Mouse (Mus musculus) layer of hippocampus, adult 9-10 months (tissue): ENCODE measurements around the gene Eid1.

Source experiments
- DNase-seq: peaks from one replicate; pipeline ENCODE4 v3.0.0; 2022; ENCODE audit warnings: low spot score

The Eid1 gene

DNA sequence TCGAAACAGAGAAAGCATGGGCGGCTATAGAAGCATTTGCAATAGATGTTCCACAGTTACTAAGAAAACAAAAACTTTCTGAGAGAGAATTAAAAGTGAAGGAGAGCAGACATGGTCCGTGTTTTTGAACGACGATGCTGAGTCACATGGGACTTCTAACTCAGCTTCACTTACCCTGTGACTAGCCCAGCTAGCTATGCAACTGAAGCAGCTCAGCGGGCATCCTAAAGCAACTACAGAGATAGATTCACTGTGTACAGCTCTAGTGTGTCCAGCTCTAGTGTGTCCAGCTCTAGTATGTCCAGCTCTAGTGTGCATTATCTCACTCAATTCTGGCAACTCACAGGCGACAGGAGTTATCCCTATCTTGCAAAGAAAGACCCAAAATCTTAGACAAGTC is 5.2 kb upstream of the Eid1 start:
- DNase-seq = no peak

DNA sequence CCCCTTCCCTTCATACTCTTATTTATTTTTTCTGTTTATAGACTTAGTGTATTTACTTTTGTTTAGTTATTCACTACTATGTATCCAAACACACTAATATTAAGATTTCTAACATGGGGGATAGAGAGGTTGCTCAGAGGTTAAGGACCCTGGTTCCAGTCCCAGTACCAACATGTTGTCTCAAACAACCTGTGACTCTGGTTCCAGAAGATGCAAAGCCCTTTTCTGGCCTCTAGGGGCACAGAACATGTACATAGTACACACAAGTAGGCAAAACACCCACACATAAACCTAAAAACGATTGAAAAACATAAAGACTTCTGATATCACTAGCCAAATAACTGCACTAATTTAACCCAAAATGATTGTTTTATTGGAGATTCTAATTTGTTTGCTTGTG is 2.0 kb upstream of the Eid1 start:
- DNase-seq = no peak

GRCm38 (mm10) chr2:125672568-125672956 is 333 bp upstream of the Eid1 start:
- DNase-seq = no peak

- no peak for DNase-seq
Observed at GRCm38 (mm10) chr2:125681811-125682210, 8.9 kb downstream of the Eid1 start.

GRCm38 (mm10) chr2:125683895-125684294 is 11.0 kb downstream of the Eid1 start:
- no peak for DNase-seq

- no peak for DNase-seq
Observed at GRCm38 (mm10) chr2:125684559-125685440, 11.9 kb downstream of the Eid1 start.

- no peak for DNase-seq
Observed at GRCm38 (mm10) chr2:125685441-125686150, 12.7 kb downstream of the Eid1 start.

DNA sequence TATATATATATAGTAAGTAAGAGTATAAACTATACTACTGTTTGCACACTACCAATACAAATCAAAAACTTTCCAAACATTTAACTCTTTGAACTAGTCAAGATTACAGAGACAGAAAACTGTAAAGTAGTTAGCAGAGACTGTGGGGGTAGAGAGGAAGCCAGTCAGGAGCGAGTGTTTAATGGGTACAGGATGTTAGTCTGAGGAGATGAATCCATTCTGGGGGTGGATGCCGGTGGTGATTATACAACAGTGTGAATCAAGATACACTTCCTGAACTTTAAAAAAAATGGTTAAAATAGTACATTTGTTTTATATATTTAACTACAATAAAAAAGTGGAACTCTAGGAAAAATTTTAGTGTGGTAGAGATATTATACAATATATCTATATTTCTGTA is 19.1 kb downstream of the Eid1 start:
- DNase-seq = no peak

GRCm38 (mm10) chr2:125694798-125695197 is 21.9 kb downstream of the Eid1 start:
- no peak for DNase-seq

DNA sequence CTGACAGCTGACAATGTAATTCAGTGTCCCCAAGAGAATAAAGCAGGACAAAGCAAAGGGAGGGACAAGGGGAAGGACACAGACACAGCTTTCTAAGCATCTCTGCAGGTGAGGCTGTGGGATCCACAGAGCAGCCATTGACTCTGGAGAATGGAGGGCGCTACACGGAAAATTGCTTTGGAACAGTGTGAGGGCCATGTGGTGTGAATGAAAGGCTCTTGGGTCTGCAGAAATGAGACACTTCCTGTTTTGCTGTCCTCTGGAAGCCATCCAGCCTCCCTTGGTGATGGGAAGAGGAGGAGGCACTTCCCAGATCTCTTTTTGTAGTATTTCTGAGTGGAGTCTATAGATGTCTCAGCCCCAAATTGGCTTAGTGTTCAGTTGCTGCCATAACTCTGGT is 23.3 kb downstream of the Eid1 start:
- DNase-seq = no peak

GRCm38 (mm10) chr2:125701606-125702005 is 28.7 kb downstream of the Eid1 start:
- DNase-seq = no peak

GRCm38 (mm10) chr2:125702851-125703250 is 30.0 kb downstream of the Eid1 start:
- DNase-seq = no peak

GRCm38 (mm10) chr2:125704907-125705631 is 32.2 kb downstream of the Eid1 start:
- no peak for DNase-seq

DNA sequence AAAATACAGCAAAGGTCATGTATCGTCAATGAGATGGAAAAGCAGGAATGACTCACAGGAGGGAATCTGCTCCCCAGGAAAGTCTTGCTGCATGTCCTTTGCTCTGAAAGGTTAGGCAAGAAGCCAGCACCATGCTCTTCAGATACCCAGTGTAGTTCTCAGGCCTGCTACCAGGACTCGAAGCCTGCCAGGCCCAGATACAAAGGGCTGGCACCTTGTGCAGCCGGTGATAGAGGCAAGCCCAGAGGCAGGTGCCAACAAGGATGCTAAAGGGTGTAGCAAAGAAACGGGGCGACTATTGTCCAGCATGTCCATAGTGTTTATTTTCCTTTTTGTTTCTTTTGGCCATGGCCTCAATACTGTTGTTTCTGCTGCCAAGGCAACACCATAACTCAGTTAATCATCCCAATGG is 33.6 kb downstream of the Eid1 start:
- no peak for DNase-seq

- no peak for DNase-seq
Observed at GRCm38 (mm10) chr2:125716599-125716998, 43.7 kb downstream of the Eid1 start.

GRCm38 (mm10) chr2:125723086-125723407 is 50.2 kb downstream of the Eid1 start:
- no peak for DNase-seq

DNA sequence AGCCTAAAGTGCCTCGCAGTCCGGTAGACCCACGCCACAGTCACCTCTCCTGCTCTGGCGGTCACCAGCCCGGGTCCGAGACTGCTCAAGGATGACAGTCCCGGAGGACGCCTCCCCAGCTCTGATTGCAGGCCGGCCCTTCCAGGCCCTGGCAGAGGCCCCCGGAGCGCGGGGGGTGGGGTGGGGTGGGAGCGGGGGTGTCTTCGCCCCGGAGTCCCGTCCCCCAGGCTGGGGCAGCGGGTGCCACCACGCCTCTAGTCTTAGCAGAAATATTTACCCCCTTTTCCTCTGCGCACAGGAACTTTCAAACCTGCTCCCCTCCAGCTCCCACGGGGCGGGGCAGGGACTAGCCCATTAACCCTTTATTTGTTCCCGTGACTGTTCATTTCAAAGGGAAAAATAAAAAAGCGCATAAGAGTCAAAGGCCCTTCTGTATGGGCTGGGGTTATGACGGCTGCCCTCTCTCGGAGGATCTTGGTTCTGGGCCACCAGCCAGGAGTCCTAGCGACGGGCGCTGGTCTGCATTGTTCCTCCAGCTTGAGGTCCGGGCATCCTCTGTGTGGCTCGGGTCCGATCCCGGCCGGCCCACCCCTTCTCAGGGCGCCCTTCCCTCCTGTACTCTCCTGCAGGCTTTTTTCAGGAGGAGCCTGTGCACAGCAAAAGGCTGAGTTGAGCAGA is 50.7 kb downstream of the Eid1 start:
- DNase-seq = no peak

GRCm38 (mm10) chr2:125724086-125724430 is 51.2 kb downstream of the Eid1 start, which contains the start of gene Shc4:
Gene Shc4 (minus strand): TSS chr2:125724148.
- DNase-seq = no peak
